Mouse (Mus musculus): ENCODE measurements at regions not wholly inside any gene's neighbourhood (a gene's known extent, or its start where the extent isn't known, plus 50 kb on each side); places are given as distances from the start of the nearest gene placed in this dataset.

DNA sequence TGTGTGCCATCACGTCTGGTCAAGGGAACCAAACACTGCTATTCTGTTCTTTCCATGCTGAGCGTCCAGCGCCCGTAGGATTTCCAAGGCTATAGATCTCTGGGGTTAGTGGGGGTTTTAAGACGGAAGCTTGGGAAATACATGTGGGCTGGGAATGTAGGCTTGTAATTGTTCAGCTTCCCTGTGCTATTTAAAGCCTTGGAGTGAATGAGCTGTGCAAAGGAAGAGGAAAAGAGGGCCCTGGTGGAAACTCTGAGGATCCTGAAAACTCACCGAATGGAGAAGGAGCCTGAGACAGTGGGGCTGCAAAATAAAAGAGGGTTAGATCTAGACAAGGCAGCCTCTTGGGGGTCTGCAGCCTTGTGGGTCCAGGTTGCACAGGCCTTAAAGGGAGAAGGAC is 1124.2 kb upstream of the Gulo start:
- no peak for ATAC-seq (ENCODE audit: low FRiP score, low TSS enrichment)
- Histone ChIP-seq H3K4me1 (ENCODE audit: control insufficient read depth, insufficient read depth, low read length) (peaks cover 6% of the 10 kb centered on the region), H3K27me3 (ENCODE audit: control insufficient read depth, insufficient read depth, low read length) (no peaks in the 10 kb centered on the region), H3K36me3 (ENCODE audit: control insufficient read depth, insufficient read depth, low read length) (no peaks in the 10 kb centered on the region), H3K9ac (ENCODE audit: low read depth, low read length) (no peak overlapping the region), H3K9me3 (ENCODE audit: control insufficient read depth, low read length) (peaks cover 5% of the 10 kb centered on the region; the same call in 1 of the 2 replicates), H3K4me3 (ENCODE audit: low read length) (no peak overlapping the region), H3K27ac (ENCODE audit: low read depth, low read length) (peak overlapping the region; percentile 51; the same call in 1 of the 2 replicates), H3K4me2 (replicated peaks; ENCODE audit: low read depth, low read length) (no peak overlapping the region)
- WGBS: 75% methylated on average over 6 of the region's 6 CpGs

DNA sequence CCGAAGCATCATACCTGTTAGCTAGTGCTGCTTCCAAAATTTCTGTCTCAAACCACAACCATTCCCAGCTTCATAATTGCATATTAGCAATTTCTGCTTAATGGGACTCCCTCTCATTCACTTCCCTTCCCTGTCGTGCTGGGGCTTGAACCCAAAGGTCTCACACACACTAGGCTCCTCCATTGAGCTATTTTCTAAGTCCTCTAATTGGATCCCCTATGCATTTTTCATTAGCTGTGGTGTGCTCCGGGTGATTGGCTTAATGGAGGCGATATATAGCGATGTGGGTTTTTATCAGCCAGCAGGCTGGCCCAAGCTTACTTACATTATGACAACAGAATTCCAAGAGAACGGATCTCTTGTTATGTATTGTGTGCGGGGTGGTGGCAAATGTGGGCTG is 1118.1 kb upstream of the Gulo start:
- 88% methylated on average over 7 of the region's 7 CpGs for WGBS
- H3K4me3 ChIP-seq (ENCODE audit: low read length): no peak overlapping the region
- H3K4me1 ChIP-seq (ENCODE audit: control insufficient read depth, insufficient read depth, low read length): no peaks in the 10 kb centered on the region
- H3K4me2 ChIP-seq (replicated peaks; ENCODE audit: low read depth, low read length): no peak overlapping the region
- H3K9ac ChIP-seq (ENCODE audit: low read depth, low read length): no peak overlapping the region
- no peak overlapping the region for H3K27ac ChIP-seq (ENCODE audit: low read depth, low read length)
- peaks cover 5% of the 10 kb centered on the region; the same call in 1 of the 2 replicates for H3K9me3 ChIP-seq (ENCODE audit: control insufficient read depth, low read length)
- no peaks in the 10 kb centered on the region for H3K36me3 ChIP-seq (ENCODE audit: control insufficient read depth, insufficient read depth, low read length)
- no peak for ATAC-seq (ENCODE audit: low FRiP score, low TSS enrichment)
- H3K27me3 ChIP-seq (ENCODE audit: control insufficient read depth, insufficient read depth, low read length): no peaks in the 10 kb centered on the region

DNA sequence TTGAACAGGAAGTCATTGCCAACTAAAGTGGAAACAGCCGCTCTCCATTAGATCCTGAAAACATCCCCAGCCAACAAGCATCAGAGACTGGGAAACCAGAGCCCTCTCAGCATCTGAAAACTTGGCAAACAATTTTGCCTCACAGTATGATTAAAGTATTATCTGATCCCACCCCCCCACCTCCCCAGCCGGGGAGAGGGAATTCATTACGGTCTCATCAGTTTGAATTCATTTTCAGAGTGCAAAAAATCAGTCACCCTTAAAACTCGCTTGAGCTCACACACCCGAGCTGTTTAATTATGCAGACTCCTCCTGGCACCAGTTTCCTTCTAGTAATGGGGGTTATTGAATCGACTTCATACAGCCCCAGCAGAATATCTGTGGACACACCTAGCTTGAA is 1117.2 kb upstream of the Gulo start:
- ATAC-seq (ENCODE audit: low FRiP score, low TSS enrichment): no peak
- no peaks in the 10 kb centered on the region for H3K27me3 ChIP-seq (ENCODE audit: control insufficient read depth, insufficient read depth, low read length)
- 41% methylated on average over 6 of the region's 6 CpGs for WGBS
- no peak overlapping the region for H3K27ac ChIP-seq (ENCODE audit: low read depth, low read length)
- H3K4me2 ChIP-seq (replicated peaks; ENCODE audit: low read depth, low read length): no peak overlapping the region
- peaks cover 5% of the 10 kb centered on the region; the same call in 1 of the 2 replicates for H3K9me3 ChIP-seq (ENCODE audit: control insufficient read depth, low read length)
- H3K4me1 ChIP-seq (ENCODE audit: control insufficient read depth, insufficient read depth, low read length): no peaks in the 10 kb centered on the region
- H3K9ac ChIP-seq (ENCODE audit: low read depth, low read length): no peak overlapping the region
- no peak overlapping the region for H3K4me3 ChIP-seq (ENCODE audit: low read length)
- H3K36me3 ChIP-seq (ENCODE audit: control insufficient read depth, insufficient read depth, low read length): no peaks in the 10 kb centered on the region

DNA sequence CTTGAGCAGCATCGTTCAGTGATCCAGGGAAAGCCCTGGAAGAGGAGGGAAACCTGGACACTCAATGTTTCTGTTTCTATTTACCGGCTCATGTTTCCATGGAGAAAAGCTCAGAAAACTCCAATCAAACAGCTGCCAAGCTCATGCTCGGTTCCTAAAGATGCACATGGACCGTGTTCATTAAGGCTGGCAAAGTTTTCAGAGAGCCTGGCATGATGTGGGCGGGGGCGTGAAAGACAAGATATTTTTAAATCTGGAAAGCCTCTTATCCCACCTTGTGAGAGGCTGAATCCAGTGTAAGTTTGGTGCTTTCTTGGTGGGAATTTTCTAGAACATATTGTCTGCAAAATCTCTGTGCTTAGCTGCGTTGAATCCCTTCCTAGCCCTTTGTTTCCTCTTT is 1114.3 kb upstream of the Gulo start:
- Histone ChIP-seq H3K9me3 (ENCODE audit: control insufficient read depth, low read length) (no peaks in the 10 kb centered on the region), H3K27me3 (ENCODE audit: control insufficient read depth, insufficient read depth, low read length) (no peaks in the 10 kb centered on the region), H3K27ac (ENCODE audit: low read depth, low read length) (no peak overlapping the region), H3K36me3 (ENCODE audit: control insufficient read depth, insufficient read depth, low read length) (no peaks in the 10 kb centered on the region), H3K4me3 (ENCODE audit: low read length) (no peak overlapping the region), H3K4me1 (ENCODE audit: control insufficient read depth, insufficient read depth, low read length) (no peaks in the 10 kb centered on the region), H3K4me2 (replicated peaks; ENCODE audit: low read depth, low read length) (no peak overlapping the region), H3K9ac (ENCODE audit: low read depth, low read length) (no peak overlapping the region)
- WGBS: 80% methylated on average over 7 of the region's 7 CpGs
- ATAC-seq (ENCODE audit: low FRiP score, low TSS enrichment): no peak

Measured in kidney, embryonic 14.5 days (tissue).